Mouse (Mus musculus): ENCODE measurements around the gene Bbs4.
A peak's percentile ranks its signal among the peaks of the same experiment; 100 is the strongest.
"Not testable (repeated sequence)": the region's sequence is repeated elsewhere in the genome, so short reads cannot be mapped to it uniquely, and the experiment has no call there.

Bbs4 gene

DNA sequence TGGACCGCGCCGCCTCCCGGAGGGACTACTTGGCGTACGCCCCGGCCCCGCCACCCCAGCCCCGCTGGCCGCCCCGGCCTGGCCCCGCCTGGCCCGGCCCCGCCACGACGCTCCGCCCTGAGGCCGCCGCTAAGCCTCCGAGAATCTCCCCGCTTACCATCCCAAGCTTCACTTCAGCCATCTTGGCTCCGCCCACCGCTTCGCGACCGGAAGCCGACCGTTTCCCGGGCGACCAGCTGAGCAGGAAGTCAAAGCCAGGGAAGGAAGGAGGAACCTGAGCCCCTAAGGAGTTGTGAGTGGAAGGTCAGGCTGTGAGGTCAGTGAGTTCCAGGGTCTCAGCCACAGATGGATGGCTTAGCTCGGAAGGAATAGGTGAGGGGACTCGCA is at the start of gene Bbs4:
Bbs4 (minus strand) TSS at position 256 of the 387 bp plus-strand sequence.
- peak; percentile 92 for DNase-seq (ENCODE audit: low spot score)

DNA sequence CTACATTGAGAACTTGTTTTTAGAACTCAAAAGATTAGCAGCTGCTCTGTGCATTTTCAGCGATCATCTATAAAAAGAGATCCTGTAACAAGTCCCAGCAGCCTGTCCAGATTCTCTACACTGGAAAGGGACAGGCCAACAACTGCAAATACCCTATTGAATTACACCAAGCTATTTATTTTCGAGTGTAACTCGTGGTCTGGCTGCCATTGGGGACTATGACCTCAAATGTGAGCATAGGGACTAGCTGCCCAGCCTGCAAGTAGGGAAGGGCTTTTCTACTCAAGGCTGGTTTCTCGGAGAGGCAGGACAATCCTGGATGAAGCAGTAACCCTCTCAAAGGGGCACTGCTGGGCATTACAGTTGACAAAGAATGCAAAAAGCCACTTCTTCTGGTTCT is 35.8 kb upstream of the Bbs4 start:
- no peak for DNase-seq (ENCODE audit: low spot score)

DNA sequence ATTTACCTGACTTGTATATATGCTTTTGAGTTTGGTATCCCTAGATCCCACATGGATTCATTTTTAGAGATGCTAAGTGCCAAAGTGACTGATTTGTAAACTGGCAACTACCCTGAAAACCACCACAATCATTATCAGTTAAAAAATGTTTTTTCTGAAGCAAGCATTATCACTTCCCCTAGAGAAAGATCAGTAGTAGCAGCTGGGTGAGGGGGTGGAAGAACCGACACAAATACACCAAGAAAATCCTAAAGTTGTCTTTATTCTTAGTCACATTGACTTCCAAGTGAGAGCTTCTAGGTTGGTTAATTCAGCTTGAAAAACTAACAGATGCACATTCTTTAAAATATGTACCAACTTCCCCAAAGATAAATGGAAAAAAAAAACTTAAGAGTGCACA is 35.0 kb upstream of the Bbs4 start:
- no peak for DNase-seq (ENCODE audit: low spot score)

DNA sequence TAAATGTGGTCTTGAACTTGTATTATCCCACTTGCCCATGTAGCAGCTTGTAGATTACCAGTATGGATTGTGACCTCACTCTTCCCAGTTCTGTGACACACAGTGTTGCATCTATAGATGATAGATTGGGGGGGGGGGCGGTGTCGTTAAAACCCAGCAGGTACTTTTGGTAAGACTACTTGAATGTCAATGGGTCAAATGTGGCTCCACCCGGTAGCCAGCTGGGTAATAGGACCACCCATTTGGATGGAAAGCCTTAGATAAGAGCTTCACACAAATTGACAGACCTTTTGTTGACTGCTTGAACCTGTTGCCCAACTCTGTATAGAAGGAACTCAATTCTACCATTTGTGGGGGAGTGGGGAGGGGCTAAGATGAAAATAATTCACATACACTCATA is 34.2 kb upstream of the Bbs4 start:
- no peak for DNase-seq (ENCODE audit: low spot score)

DNA sequence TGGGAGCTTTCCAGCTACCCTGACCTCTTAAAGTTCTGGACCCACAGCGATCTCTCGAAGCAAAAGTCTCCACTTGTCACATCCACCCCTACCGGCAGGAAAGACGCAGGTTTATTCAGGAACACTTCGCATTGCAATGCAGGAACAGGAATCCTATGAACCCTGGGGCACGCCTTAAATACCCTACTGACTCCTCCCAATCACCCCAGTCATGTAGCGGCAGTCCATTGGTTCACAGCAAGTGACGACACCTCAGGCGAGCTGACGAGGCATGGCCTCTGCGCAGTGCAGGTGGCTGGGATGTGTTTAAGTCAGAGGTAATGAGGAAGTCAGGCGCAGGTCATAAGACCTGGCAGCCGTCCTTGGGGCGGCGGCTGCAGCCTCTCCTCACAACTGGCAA is 22.3 kb upstream of the Bbs4 start:
- DNase-seq (ENCODE audit: low spot score) = peak; percentile 76

DNA sequence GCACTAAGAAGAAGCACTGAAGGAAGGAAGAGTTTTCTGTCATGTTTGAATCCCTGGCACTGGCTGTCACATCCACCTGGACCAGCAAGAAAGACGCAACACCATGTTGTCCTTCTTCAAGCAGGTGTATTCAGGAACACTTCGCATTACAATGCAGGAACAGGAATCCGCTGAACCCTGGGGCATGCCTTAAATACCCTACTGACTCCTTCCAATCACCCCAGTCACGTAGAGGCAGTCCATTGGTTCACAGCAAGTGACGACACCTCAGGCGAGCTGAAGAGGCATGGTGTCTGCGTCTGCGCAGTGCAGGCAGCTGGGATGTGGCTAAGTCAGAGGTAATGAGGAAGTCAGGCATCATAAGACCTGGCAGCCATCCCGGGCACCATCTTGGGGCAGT is 16.3 kb upstream of the Bbs4 start:
- no peak for DNase-seq (ENCODE audit: low spot score)

DNA sequence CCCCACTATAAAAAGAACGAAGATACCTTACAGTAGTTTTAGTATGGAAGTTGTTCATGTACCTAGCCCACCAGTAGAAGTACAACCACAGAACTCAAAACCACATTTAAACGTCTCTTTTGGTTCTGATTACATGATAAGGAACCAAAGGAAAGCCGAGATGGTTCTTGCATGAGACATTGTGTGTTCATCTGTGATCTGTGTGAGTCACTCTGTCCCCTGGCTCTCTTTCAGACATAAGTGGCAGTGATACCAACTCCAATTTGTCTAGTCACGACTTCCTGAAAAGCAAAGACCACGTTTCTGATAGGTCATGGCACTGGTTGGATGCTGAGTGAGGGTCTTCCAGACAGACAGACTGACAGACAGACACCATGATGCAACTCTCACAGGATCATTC is 15.9 kb upstream of the Bbs4 start:
- no peak for DNase-seq (ENCODE audit: low spot score)

DNA sequence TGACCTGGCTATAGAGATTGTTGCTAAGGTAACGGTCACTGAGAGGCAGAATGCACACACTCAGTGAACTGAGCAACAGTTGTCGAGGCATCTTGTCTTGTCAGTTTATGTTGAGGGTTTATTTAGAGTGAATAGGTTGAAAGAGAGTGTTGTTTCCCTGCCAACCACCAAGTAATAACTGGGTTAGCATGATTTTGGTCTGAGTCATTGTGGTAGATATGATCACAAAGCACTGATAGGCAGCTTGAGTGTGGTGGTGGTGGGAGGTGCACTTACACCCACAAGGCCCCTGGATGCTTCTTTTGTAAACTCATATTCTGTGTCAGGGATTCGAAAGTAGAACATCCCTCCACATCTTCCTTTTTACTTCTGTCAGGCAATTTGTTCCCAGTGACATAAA is 7.2 kb upstream of the Bbs4 start:
- DNase-seq (ENCODE audit: low spot score) = not testable (repeated sequence)

DNA sequence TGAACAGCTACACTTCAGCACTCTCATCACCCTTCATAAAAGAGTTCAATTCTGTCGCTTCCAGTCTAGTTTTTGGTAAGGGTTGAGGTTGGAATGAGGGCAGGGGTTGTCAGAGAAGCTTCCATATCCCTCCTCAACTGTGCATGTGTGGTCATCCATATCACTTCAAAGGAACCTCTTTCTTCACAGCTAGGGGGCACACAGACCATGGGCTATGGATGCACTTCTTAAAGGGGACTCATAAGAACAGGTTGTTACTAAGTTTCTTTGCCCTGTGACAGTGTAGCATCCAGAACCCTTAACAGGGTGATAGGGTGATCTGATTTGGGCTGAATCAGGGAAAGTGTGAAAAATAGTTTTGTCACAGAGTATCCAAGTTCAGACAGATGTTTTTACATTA is 4.7 kb upstream of the Bbs4 start:
- not testable (repeated sequence) for DNase-seq (ENCODE audit: low spot score)

DNA sequence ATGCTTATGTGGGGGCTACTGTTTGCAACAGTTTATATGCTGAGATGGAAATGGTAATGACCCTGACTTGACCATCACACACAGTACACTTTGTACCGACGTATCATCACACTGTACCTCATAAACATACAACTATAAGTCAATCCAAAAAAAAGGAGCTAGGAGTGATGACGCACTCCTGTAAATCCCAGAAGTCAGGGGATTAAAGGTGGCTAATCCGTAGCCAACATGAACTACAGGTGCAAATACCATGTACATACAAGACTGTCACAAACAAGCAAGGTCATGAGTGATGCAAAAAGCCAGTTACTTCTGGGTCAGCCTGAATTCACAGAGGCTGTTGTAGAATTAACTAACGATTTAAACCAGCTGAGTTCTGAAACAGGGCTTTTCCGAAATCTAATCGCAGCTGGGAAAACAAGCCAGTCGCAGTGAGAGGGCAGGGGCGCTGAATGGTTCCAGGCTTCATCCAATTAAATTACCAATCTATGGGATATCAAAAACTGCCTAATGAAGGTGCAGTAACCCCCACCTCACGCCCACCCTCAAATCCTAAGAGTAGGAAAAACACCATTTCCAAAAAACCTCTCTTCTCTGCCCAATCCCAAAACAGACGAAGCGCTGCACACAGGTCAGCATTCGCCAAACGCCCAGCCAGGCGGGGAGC is 589 bp downstream of the Bbs4 start:
- no peak for DNase-seq (ENCODE audit: low spot score)

DNA sequence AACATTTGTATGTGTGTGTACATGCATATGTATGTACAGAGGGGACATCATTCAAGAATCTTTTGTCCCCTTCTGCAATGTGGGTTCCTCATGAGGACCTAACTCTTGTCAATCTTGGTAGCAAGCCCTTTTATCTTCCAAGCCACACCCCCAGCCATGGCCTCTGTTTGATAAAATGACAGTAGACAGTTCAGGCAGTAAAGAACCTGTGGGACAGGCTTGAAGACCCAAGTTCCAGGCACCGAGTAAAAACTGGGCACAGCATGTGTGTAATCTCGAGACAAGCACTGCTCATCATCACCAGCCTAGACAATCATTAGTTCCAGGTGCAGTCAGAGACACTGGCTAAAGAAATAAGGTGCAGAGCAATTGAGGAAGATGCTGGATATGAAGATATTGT is 7.1 kb downstream of the Bbs4 start:
- no peak for DNase-seq (ENCODE audit: low spot score)

DNA sequence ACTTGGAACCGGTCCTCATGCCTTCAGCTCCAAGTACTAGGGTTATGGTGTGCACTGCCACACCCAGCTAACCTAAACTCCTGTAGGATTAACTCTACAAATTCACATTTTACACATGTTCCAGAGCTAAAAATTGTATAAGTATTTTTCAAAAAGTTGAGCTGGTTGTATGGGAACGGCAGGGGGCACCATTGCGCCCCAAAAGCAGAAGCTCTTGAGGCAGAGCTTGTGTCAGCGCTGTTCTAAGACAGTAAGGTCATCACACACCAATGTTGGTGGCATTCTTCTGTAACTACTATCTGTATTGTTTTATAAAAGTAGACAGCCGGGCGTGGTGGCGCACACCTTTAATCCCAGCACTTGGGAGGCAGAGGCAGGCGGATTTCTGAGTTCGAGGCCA is 13.3 kb downstream of the Bbs4 start:
- no peak for DNase-seq (ENCODE audit: low spot score)

DNA sequence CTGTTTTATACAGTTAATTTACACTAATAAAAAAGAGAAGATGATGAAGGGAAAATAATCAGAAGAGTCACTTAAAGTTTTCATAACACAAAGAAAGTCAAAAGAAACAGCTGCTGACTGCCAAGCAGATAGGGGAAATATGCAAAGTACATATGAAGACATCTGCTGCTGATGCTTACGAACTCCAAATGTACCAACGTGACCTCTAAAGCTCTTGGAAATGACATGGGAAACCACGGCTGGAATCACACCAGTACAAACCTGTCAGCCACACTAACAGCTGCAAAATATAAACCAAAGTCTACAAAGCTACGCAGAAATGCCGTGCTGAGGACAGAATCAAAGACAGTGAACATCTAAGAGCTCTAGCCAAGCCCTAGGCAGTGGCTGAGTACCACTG is 14.2 kb downstream of the Bbs4 start:
- DNase-seq (ENCODE audit: low spot score) = no peak

DNA sequence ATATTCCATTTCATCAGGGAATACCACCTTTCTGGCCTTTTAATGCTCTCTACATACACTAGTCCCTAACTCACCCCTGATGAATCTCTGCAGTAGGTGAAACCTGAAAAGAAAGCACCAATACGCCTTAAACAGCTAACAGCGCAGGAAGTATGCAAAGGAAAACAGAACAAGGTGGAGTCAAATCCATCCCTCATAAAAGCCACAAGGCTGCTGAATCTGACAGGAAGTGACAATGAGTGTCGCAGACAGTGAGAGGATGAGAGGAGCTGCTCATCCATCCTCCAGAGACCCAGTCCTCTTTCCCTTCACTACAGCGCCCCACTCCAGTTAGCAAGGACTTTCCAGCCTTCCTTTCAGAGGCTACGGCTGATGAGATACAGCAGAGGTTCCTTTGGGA is 14.9 kb downstream of the Bbs4 start:
- DNase-seq (ENCODE audit: low spot score) = no peak

DNA sequence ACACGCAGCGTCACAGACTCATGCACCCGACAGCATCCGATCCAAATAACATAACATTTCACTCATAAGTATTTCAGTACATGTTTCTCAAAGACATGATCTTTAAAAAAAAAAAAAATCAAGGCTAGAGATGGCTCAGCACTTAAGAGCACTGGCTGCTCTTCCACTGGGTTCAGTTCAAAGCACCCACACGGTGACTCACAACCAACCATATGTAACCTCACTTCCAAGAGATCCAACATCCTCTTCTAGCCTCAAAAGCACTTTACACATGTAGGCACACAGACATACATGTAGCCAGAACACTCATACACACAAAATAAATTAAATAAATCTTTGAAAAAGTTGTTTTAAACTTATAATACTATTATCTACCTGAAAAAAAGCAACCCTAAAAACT is 15.4 kb downstream of the Bbs4 start:
- no peak for DNase-seq (ENCODE audit: low spot score)

DNA sequence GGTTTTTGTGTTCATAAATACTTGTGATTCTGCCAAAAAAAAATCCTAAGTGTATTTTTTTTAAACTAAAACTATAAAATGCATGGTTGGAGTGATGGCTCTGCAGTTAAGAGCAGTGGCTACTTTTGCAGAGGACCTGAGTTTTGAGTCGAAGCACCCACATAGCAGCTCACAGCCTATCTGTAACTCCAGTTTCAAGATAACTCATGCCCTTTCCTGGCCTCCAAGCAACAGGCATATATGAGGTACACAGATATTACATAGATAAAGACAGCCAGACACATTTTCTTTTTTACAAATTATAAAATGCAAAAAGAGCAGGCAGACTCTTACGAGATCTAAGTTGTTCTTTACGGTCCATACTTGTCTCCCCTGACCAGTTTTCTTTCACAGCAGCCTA is 16.8 kb downstream of the Bbs4 start:
- no peak for DNase-seq (ENCODE audit: low spot score)

DNA sequence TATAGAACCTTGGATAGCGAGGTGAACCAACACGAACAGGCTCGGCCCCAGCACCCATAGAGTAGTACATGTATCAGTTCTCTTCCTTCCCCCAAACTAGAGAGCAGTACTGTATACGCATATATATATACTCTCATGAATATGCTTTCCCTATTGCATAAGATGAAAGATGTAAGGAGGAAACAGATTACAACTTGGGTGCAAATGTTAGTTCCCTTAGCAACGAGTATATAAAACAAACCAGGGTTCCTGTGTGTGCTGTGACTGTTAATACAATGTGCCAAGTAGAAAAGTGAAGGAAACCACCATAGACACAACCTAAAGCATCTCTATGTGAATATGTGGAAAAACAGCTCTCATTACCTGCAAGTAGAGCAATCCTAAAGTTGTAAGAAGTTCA is 23.3 kb downstream of the Bbs4 start:
- no peak for DNase-seq (ENCODE audit: low spot score)

DNA sequence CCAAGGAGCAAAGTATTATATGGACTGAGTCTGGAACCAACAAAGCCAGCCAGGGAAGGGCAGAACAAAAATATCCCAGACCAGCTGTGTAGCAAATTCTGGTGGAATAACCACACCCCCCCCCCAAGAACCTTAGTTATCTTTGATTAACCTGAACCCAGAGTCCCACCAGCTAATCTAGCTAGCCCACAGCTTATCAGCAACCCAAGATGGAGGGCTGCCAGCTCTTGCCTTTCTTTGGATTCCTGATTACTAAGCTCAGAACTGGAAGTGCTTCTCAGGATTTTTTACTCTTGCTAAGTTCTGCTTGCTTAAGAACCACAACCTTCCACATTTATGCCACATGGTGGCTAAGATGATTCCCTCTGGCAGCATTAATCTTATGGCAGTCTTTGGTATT is 29.0 kb downstream of the Bbs4 start:
- peak; percentile 48 for DNase-seq (ENCODE audit: low spot score)

DNA sequence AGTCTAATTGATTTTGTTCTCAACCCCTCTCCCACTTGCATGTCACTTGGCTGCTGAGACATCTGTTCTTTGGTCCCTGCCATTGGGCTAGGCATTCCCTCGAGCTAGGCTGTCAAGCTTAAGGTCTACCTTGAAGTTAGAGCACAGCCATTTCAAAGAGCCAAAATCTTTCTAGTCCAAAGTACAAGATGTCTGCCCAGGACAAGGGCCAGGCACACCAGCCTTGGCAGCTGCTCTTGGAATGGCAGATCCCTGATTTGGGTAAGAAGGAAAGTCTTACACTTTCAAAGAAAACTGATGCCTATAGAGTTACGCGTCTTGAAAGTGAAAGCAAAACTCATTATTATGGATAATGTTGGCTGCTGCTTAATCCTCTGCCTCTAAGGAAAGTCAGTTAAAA is 37.1 kb downstream of the Bbs4 start:
- no peak for DNase-seq (ENCODE audit: low spot score)

DNA sequence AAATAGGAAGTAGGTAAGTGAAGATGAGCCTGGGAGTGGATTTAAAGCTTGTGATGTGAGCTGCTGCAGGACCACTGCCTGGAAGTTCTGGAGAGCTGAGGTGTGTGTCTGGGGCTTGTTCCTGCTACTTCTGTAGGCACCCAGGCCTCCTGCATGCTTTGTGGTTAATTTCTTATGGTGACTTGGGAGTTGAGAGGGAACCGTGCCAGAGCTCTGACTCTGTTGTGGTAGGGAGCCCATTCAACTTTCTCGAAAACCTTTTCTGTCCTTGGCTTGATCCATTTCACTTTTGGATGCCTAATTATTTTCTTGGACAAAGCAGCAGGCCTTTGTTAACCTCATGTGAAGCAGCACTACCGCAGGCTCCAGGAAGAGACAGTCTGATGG is 42.0 kb downstream of the Bbs4 start:
- no peak for DNase-seq (ENCODE audit: low spot score)

DNA sequence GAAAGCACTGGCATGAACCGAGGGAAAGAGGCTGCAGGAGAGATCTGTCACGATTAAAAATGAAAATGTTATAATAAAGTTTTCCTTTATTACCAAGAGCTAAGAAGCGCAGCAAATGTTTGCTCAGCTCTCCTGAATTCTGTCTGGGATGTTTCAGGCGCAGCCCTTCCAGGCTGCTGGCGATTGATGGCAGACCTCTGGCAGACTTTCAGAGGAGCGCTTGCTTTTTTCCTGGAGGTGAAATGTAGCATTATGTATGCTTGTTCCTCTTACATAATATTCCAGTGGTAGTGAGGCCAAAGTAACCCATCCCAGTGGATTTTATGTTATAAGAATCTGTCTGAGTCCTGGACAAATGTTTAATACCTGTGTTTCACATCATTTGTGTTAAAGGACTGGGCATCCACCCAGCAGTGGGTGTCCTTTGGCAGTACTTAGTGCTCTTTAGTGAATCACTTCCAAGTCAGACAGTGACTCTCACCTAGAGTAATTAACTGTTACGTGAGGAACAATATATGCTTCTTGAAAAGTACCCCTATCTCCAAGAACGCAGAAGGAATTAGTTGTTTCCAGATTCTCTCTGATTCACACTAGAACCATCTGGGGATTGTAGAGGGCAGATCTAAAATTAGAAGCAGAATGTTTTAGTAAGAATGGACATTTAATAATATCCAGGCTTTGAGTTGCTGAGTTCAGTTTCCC is 42.6 kb downstream of the Bbs4 start:
- no peak for DNase-seq (ENCODE audit: low spot score)

DNA sequence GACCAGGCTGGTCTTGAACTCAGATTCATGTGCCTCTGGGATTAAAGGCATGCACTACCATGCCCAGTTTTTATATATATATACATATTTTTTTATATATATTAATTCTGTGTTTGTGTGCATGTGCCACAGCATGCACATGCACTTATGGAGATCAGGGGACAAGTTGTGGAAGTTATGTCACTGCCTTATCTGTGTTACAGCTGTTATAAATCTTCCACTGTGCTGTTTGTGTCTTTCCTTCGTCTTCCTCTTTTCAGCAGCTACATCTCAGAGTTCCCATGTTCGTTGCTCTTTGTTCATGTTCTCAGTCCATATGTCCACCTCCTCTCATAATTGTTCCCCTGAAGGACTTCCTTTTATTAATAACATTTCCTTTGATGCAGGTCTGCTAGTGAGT is 45.4 kb downstream of the Bbs4 start:
- DNase-seq (ENCODE audit: low spot score) = no peak

DNA sequence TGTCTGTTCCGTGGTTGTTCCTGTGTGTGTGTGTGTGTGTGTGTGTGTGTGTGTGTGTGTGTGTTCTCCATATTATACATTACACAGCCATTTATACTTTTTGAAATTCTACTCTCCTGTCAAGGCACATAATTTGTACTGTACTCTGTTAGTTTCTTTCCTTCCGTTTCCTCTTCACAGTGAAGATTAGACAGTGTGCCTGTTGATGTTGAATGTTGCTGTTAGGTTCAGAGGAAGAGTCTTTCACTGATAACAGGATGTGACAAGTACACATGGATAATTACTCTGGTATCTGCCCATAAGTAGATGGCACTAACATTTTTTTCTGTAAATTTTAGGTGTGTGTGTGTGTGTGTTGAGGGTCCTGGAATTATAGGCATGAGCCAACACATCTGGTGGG is 56.9 kb downstream of the Bbs4 start:
- no peak for DNase-seq (ENCODE audit: low spot score)

DNA sequence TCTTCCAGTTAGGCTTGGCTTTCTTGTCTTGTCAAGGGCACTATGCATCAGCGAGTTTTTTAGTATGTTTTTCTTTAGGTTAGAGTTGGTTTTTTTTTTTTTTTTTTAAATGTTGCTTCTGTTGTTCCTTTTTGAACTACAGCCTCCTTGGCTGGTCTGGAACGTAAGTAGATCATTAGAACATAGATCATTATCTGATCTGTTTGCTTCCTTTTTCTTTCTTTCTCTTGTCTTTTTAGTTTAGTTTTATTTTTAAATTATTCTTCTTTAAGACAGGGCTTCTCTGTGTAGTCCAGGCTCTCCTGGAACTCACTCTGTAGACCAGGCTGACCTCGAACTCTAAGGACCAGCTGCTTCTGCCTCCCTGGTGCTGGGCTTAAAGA is 60.8 kb downstream of the Bbs4 start:
- no peak for DNase-seq (ENCODE audit: low spot score)

Measured in testis, postnatal 14 days (tissue).